Mouse (Mus musculus) kidney, adult 2 months (tissue): ENCODE measurements around the gene Nub1.

Source experiments
- CTCF ChIP-seq: fragments of 200-500 bp; conservative IDR thresholded peaks from 2 replicates; pipeline ENCODE4 v1.5.1; 2011; ENCODE audit warnings: low read depth, mild to moderate bottlenecking, control low read depth, low read length, moderate library complexity, mixed read lengths; ENCODE audit not compliant: insufficient read depth, insufficient read length
- POLR2A ChIP-seq: fragments of 200-500 bp; IDR thresholded peaks from one replicate; pipeline ENCODE4 v1.6.1; 2011; ENCODE audit warnings: low read depth, low read length, control low read depth

DNA sequence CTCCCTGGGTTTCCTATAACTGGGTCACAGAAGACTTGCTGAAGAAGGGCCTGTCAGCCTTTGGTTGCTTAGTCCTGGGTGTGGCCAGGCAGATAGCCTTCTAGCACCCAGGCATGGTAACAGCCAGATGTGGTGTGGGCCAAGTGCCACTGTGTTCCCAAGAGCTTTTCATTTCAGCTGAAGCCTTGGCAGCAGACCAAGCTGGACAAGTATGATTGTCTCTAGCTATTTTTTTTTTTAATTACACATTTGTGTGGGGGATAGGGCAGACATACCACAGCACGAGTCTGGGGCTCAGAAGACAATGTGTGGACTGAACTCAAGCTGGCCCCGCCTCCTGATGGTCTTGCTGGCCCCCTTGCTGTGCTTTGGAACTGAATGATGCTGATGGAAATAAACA lies 24.6 kb downstream of the Nub1 start:
- TF ChIP-seq POLR2A = no peak
- TF ChIP-seq CTCF = no peak
